ENCODE assay signal across 8 mouse cellular contexts in the genomic region with DNA sequence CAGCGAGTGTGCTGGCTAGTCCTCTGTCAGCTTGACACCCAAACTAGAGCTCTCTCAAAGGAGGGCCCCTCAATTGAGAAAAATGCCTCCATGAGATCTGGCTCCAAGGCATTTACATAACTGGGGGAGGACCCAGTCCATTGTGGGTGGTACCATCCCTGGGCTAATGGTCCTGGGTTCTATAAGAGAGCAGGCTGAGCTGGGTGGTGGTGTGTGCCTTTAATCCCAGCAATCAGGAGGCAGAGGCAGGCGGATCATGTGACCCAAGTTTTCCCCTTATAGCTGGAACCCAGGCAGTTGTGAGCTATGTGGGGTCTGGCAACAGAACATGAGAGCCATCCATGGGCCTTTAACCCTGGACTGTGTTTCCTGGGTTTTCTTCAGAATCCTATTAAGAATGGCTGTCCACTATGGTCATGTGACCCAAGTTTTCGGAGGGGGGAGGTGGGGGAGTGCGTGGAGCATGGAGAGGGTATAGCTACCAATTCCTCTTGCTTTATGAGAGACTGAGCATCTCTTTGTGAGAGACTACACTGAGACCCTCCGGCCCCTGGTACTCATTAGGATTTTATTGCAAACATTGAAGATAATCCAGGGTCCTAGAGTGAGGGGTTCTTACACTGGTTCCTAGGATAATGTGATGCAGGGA. TPM values are rescaled to one million over a fixed set of nuclear protein-coding genes. Genes with fewer than 3 reads are reported as not detected.
DNase-seq lines count a peak whose midpoint lies in the region; ATAC-seq and TF ChIP-seq lines count a peak whose summit lies in the region.

No protein-coding gene starts in this region.

- no peaks in the 10 kb centered on the region for H3K9me3 ChIP-seq in kidney, embryonic 14.5 days (ENCODE audit: control insufficient read depth, low read length)
- H3K9me3 ChIP-seq in heart, postnatal 0 days (replicated peaks; ENCODE audit: control insufficient read depth, low read length) = no peaks in the 10 kb centered on the region
- H3K9me3 ChIP-seq in liver, embryonic 15.5 days (replicated peaks) = no peaks in the 10 kb centered on the region

- H3K4me3 ChIP-seq in kidney, embryonic 14.5 days (ENCODE audit: low read length) = peak overlapping the region; percentile 82
- H3K4me3 ChIP-seq in bone marrow, adult 2 months (replicated peaks; ENCODE audit: control insufficient read depth, low read depth, low read length) = peak overlapping the region; percentile 96
- peak overlapping the region; percentile 84 for H3K4me3 ChIP-seq in heart, postnatal 0 days (ENCODE audit: low read depth, low read length)
- H3K4me3 ChIP-seq in liver, embryonic 15.5 days (replicated peaks) = peak overlapping the region; percentile 79

- TF ChIP-seq POLR2A in bone marrow, adult 2 months (IDR thresholded peaks at IDR 0.05; ENCODE audit: borderline replicate concordance, control insufficient read depth, low read depth, low read length) = no peak

- ATAC-seq in kidney, embryonic 14.5 days (ENCODE audit: low FRiP score, low TSS enrichment) = no peak; the same call in 1 of the 2 replicates
- no peak for ATAC-seq in heart, postnatal 0 days (ENCODE audit: insufficient read depth, low read depth)
- no peak for ATAC-seq in liver, embryonic 15.5 days (ENCODE audit: insufficient read depth)

- peak overlapping the region; percentile 87 for H3K27ac ChIP-seq in kidney, embryonic 14.5 days (ENCODE audit: low read depth, low read length)
- no peak overlapping the region for H3K27ac ChIP-seq in bone marrow, adult 2 months (ENCODE audit: control insufficient read depth, insufficient read depth, low read depth, low read length, poor library complexity)
- H3K27ac ChIP-seq in heart, postnatal 0 days (ENCODE audit: low read depth) = peak overlapping the region; percentile 88
- H3K27ac ChIP-seq in liver, embryonic 15.5 days (replicated peaks) = peak overlapping the region; percentile 92

- 24% methylated on average over 5 of the region's 5 CpGs for WGBS in kidney, embryonic 14.5 days
- WGBS in bone marrow, adult 2 months = 38% methylated on average over 5 of the region's 5 CpGs
- 24% methylated on average over 5 of the region's 5 CpGs for WGBS in heart, postnatal 0 days
- WGBS in liver, embryonic 15.5 days (ENCODE audit: insufficient replicate concordance) = 33% methylated on average over 5 of the region's 5 CpGs

- no peak for DNase-seq in kidney, adult 18-20 months
- no peak for DNase-seq in heart, postnatal 0 days (ENCODE audit: low spot score)
- DNase-seq in ovary, postnatal 14 days (ENCODE audit: low spot score) = no peak
- no peak for DNase-seq in frontal cortex, postnatal 10 days (ENCODE audit: low spot score in 2 of 2)
- DNase-seq in gastrocnemius, adult 8-10 months (ENCODE audit: low spot score in 2 of 2) = no peak

- no peak for TF ChIP-seq CTCF in bone marrow, adult 2 months (IDR thresholded peaks at IDR 0.05; ENCODE audit: control insufficient read depth, insufficient read depth, low read length)
- TF ChIP-seq CTCF in heart, postnatal 0 days (IDR thresholded peaks at IDR 0.05; ENCODE audit: low read depth) = no peak

- H3K27me3 ChIP-seq in kidney, embryonic 14.5 days (ENCODE audit: control insufficient read depth, insufficient read depth, low read length) = no peaks in the 10 kb centered on the region
- no peaks in the 10 kb centered on the region for H3K27me3 ChIP-seq in heart, postnatal 0 days (ENCODE audit: control insufficient read depth, insufficient read depth, low read length)
- no peaks in the 10 kb centered on the region for H3K27me3 ChIP-seq in liver, embryonic 15.5 days

- H3K4me2 ChIP-seq in kidney, embryonic 14.5 days (replicated peaks; ENCODE audit: low read depth, low read length) = peak overlapping the region; percentile 77
- peak overlapping the region; percentile 86 for H3K4me2 ChIP-seq in heart, postnatal 0 days (ENCODE audit: low read depth, low read length)
- H3K4me2 ChIP-seq in liver, embryonic 15.5 days = peak overlapping the region; percentile 79

- no peak for TF ChIP-seq EP300 in heart, postnatal 0 days (IDR thresholded peaks at IDR 0.05; ENCODE audit: low read depth)

- H3K36me3 ChIP-seq in kidney, embryonic 14.5 days (ENCODE audit: control insufficient read depth, insufficient read depth, low read length) = peaks cover 33% of the 10 kb centered on the region
- peaks cover 40% of the 10 kb centered on the region for H3K36me3 ChIP-seq in heart, postnatal 0 days (replicated peaks; ENCODE audit: control insufficient read depth, insufficient read depth, low read length)
- peaks cover 37% of the 10 kb centered on the region for H3K36me3 ChIP-seq in liver, embryonic 15.5 days (replicated peaks)

- H3K9ac ChIP-seq in kidney, embryonic 14.5 days (ENCODE audit: low read depth, low read length) = peak overlapping the region; percentile 78
- H3K9ac ChIP-seq in heart, postnatal 0 days (replicated peaks; ENCODE audit: low read depth, low read length) = peak overlapping the region; percentile 79
- peak overlapping the region; percentile 82 for H3K9ac ChIP-seq in liver, embryonic 15.5 days

- H3K4me1 ChIP-seq in kidney, embryonic 14.5 days (ENCODE audit: control insufficient read depth, insufficient read depth, low read length) = peaks cover 33% of the 10 kb centered on the region
- H3K4me1 ChIP-seq in bone marrow, adult 2 months (ENCODE audit: control insufficient read depth, insufficient read depth, low read length) = peaks cover 2% of the 10 kb centered on the region
- H3K4me1 ChIP-seq in heart, postnatal 0 days (ENCODE audit: control insufficient read depth, insufficient read depth) = peaks cover 9% of the 10 kb centered on the region; the same call in 1 of the 2 replicates
- H3K4me1 ChIP-seq in liver, embryonic 15.5 days (replicated peaks) = peaks cover 52% of the 10 kb centered on the region

RNA-seq across cellular contexts. Expression of gene Cldn15, which starts 5.0 kb away (rescaled TPM):
- polyA plus RNA-seq in kidney, embryonic 14.5 days (2014; fragmentation: Nextera tagmentation; extraction: Ambion mirVana) = 1.5 and 1.7 TPM in 2 replicates
- 14.6 and 31.1 TPM in 2 replicates for polyA plus RNA-seq in bone marrow, adult 2 months (2011; ENCODE audit: insufficient read depth, insufficient read length, low replicate concordance, missing spikeins)
- 10.2 and 19.3 TPM in 2 replicates for total RNA-seq in heart, postnatal 0 days (2014; rRNA removed; ENCODE audit: low replicate concordance)
- 7.9 and 9.1 TPM in 2 replicates for polyA plus RNA-seq in heart, postnatal 0 days (2015; fragmentation: Nextera tagmentation; extraction: Ambion mirVana)
- polyA plus RNA-seq in liver, embryonic 15.5 days (2015; fragmentation: Nextera tagmentation; extraction: Ambion mirVana) = 5.9 and 8.1 TPM in 2 replicates
- 1 to 10 TPM in 3 of 4 experiments, under 1 TPM in 1; 0.99 to 2.0 (median 1.2) TPM for total RNA-seq in gastrocnemius, adult 8-10 months (2022)

RNA-seq across cellular contexts. Expression of gene Fis1, which starts 8.4 kb away (rescaled TPM):
- polyA plus RNA-seq in kidney, embryonic 14.5 days (2014; fragmentation: Nextera tagmentation; extraction: Ambion mirVana) = 333 and 398 TPM in 2 replicates
- polyA plus RNA-seq in bone marrow, adult 2 months (2011; ENCODE audit: insufficient read depth, insufficient read length, low replicate concordance, missing spikeins) = 179 and 211 TPM in 2 replicates
- 143 and 175 TPM in 2 replicates for total RNA-seq in heart, postnatal 0 days (2014; rRNA removed; ENCODE audit: low replicate concordance)
- polyA plus RNA-seq in heart, postnatal 0 days (2015; fragmentation: Nextera tagmentation; extraction: Ambion mirVana) = 245 and 249 TPM in 2 replicates
- polyA plus RNA-seq in liver, embryonic 15.5 days (2015; fragmentation: Nextera tagmentation; extraction: Ambion mirVana) = 190 and 201 TPM in 2 replicates
- 100 to 1,000 TPM; 185 to 202 (median 194) TPM for total RNA-seq in gastrocnemius, adult 8-10 months (2022)

RNA-seq across cellular contexts. Expression of gene Plod3, which starts 25.4 kb away (rescaled TPM):
- 28.5 and 41.4 TPM in 2 replicates for polyA plus RNA-seq in kidney, embryonic 14.5 days (2014; fragmentation: Nextera tagmentation; extraction: Ambion mirVana)
- 14.0 and 26.1 TPM in 2 replicates for polyA plus RNA-seq in bone marrow, adult 2 months (2011; ENCODE audit: insufficient read depth, insufficient read length, low replicate concordance, missing spikeins)
- 37.1 and 60.3 TPM in 2 replicates for total RNA-seq in heart, postnatal 0 days (2014; rRNA removed; ENCODE audit: low replicate concordance)
- polyA plus RNA-seq in heart, postnatal 0 days (2015; fragmentation: Nextera tagmentation; extraction: Ambion mirVana) = 21.7 and 24.5 TPM in 2 replicates
- polyA plus RNA-seq in liver, embryonic 15.5 days (2015; fragmentation: Nextera tagmentation; extraction: Ambion mirVana) = 15.3 and 19.0 TPM in 2 replicates
- total RNA-seq in gastrocnemius, adult 8-10 months (2022) = 10 to 100 TPM; 15.9 to 18.1 (median 17.0) TPM

RNA-seq across cellular contexts. Expression of gene Znhit1, which starts 26.4 kb away (rescaled TPM):
- polyA plus RNA-seq in kidney, embryonic 14.5 days (2014; fragmentation: Nextera tagmentation; extraction: Ambion mirVana) = 80.6 and 93.2 TPM in 2 replicates
- polyA plus RNA-seq in bone marrow, adult 2 months (2011; ENCODE audit: insufficient read depth, insufficient read length, low replicate concordance, missing spikeins) = 70.2 and 134 TPM in 2 replicates
- total RNA-seq in heart, postnatal 0 days (2014; rRNA removed; ENCODE audit: low replicate concordance) = 39.7 and 45.6 TPM in 2 replicates
- 77.0 and 78.0 TPM in 2 replicates for polyA plus RNA-seq in heart, postnatal 0 days (2015; fragmentation: Nextera tagmentation; extraction: Ambion mirVana)
- polyA plus RNA-seq in liver, embryonic 15.5 days (2015; fragmentation: Nextera tagmentation; extraction: Ambion mirVana) = 50.6 and 53.4 TPM in 2 replicates
- 10 to 100 TPM; 62.4 to 85.5 (median 72.4) TPM for total RNA-seq in gastrocnemius, adult 8-10 months (2022)

RNA-seq across cellular contexts. Expression of gene Ift22, which starts 53.5 kb away (rescaled TPM):
- 85.0 and 86.7 TPM in 2 replicates for polyA plus RNA-seq in kidney, embryonic 14.5 days (2014; fragmentation: Nextera tagmentation; extraction: Ambion mirVana)
- 1.7 and 10.7 TPM in 2 replicates for polyA plus RNA-seq in bone marrow, adult 2 months (2011; ENCODE audit: insufficient read depth, insufficient read length, low replicate concordance, missing spikeins)
- 7.0 and 18.3 TPM in 2 replicates for total RNA-seq in heart, postnatal 0 days (2014; rRNA removed; ENCODE audit: low replicate concordance)
- polyA plus RNA-seq in heart, postnatal 0 days (2015; fragmentation: Nextera tagmentation; extraction: Ambion mirVana) = 23.3 and 27.2 TPM in 2 replicates
- polyA plus RNA-seq in liver, embryonic 15.5 days (2015; fragmentation: Nextera tagmentation; extraction: Ambion mirVana) = 7.5 and 9.0 TPM in 2 replicates
- total RNA-seq in gastrocnemius, adult 8-10 months (2022) = 1 to 10 TPM; 4.7 to 6.6 (median 5.5) TPM
